Mouse (Mus musculus): ENCODE measurements around the gene 1110002E22Rik. TPM values are rescaled to one million over a fixed set of nuclear protein-coding genes. Genes with fewer than 3 reads are reported as not detected.
A peak's percentile ranks its signal among the peaks of the same experiment; 100 is the strongest.

Gene 1110002E22Rik
- polyA plus RNA-seq (2015; fragmentation: Nextera tagmentation; extraction: Ambion mirVana), result 13.8 and 16.0 TPM in 2 replicates

GRCm38 (mm10) chr3:138064732-138065645, at the start of gene 1110002E22Rik:
1110002E22Rik (plus strand) TSS chr3:138065052.
- H3K27me3 ChIP-seq, result no peaks in the 10 kb centered on the region
- peak within 1 kb of the TSS; percentile 53 for H3K4me3 ChIP-seq
- H3K9ac ChIP-seq, result peak within 1 kb of the TSS; percentile 65
- peak; percentile 48 for ATAC-seq (replicated peaks; ENCODE audit: insufficient number of reproducible peaks, insufficient read depth, low FRiP score, low read depth)
- no peaks in the 10 kb centered on the region for H3K36me3 ChIP-seq
- H3K9me3 ChIP-seq (replicated peaks), result no peaks in the 10 kb centered on the region
- peaks cover 36% of the 10 kb centered on the region for H3K4me1 ChIP-seq (replicated peaks)
- H3K27ac ChIP-seq, result peak within 1 kb of the TSS; percentile 96
- 44% methylated on average over 33 of the region's 33 CpGs for WGBS
- H3K4me2 ChIP-seq, result peak within 1 kb of the TSS; percentile 76

DNA sequence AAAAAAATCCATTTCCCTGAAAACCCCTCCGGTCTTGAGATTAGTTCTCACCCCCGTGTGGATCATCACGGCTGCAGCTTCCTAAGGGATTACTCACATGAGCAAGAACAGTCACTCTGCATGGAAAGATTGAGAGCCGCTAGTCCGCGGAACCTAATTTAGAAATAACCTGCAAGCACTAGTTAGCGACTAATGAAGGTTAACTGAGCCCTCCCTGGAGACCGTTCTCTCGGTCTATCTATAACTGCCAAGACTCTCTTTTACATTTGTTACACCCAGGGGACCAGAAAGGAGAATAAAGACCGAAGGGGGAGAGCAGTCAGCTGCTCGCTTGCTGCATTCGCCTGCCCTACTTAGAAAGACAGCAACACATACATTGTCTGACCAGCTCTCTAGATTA, 48.0 kb upstream of the 1110002E22Rik start:
- Histone ChIP-seq H3K27ac (no peak overlapping the region), H3K9ac (no peak overlapping the region), H3K4me2 (no peak overlapping the region), H3K27me3 (no peaks in the 10 kb centered on the region), H3K4me3 (no peak overlapping the region), H3K9me3 (replicated peaks) (no peaks in the 10 kb centered on the region), H3K36me3 (no peaks in the 10 kb centered on the region), H3K4me1 (replicated peaks) (no peaks in the 10 kb centered on the region)
- WGBS, result 81% methylated on average over 12 of the region's 12 CpGs
- ATAC-seq (replicated peaks; ENCODE audit: insufficient number of reproducible peaks, insufficient read depth, low FRiP score, low read depth), result no peak

DNA sequence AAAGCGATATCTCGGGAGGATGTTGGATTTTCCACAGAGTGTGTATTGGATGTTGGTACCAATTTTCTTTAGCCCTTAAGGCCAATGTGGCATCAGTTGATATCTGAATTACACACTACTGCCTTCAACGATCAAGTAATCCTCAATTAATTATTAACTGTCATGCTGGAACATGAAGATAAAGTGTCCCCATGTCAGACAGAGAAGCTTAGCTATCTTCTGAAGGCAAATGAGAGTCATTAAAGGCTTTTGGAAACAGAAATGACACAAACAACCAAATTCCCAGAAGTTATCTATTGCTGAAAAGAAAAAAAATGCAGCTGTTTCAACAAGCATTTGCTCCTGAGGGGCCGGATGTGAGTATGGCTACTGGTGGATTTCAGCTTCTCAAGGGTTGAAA, 42.8 kb upstream of the 1110002E22Rik start:
- Histone ChIP-seq H3K9ac (no peak overlapping the region), H3K9me3 (replicated peaks) (no peaks in the 10 kb centered on the region), H3K36me3 (no peaks in the 10 kb centered on the region), H3K27ac (no peak overlapping the region), H3K4me2 (no peak overlapping the region), H3K4me1 (replicated peaks) (peaks cover 6% of the 10 kb centered on the region), H3K27me3 (no peaks in the 10 kb centered on the region), H3K4me3 (no peak overlapping the region)
- no peak for ATAC-seq (replicated peaks; ENCODE audit: insufficient number of reproducible peaks, insufficient read depth, low FRiP score, low read depth)
- WGBS, result 83% methylated on average over 4 of the region's 4 CpGs

- Histone ChIP-seq H3K4me1 (replicated peaks) (peaks cover 12% of the 10 kb centered on the region), H3K36me3 (no peaks in the 10 kb centered on the region), H3K4me2 (no peak overlapping the region), H3K27ac (no peak overlapping the region), H3K9ac (no peak overlapping the region), H3K27me3 (no peaks in the 10 kb centered on the region), H3K9me3 (replicated peaks) (no peaks in the 10 kb centered on the region), H3K4me3 (no peak overlapping the region)
- ATAC-seq (replicated peaks; ENCODE audit: insufficient number of reproducible peaks, insufficient read depth, low FRiP score, low read depth), result no peak
- WGBS, result 77% methylated on average over 4 of the region's 4 CpGs
These were observed 42.2 kb upstream of the 1110002E22Rik start for GRCm38 (mm10) chr3:138022651-138023050.

DNA sequence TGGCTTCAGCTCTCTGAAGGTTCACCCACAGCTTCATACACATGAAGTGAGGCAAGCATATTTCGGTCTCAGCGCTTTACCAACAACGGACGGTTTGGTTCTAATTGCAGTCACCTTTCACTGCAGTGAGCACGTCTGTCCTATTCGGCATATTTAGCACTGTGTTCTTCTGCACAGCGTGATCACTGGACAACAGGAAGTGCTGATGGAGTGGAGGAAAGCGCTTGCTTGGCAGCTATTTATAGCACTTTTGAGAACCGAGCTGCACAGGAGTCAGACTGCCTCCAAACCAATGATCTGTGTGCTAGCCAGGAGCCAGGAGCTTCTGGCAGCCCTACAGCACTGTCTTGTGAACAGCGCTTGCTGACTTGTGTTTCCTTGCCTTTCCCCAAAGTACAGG, 38.6 kb upstream of the 1110002E22Rik start:
- Histone ChIP-seq H3K4me3 (no peak overlapping the region), H3K36me3 (no peaks in the 10 kb centered on the region), H3K4me1 (replicated peaks) (peaks cover 15% of the 10 kb centered on the region), H3K27me3 (no peaks in the 10 kb centered on the region), H3K4me2 (peak overlapping the region; percentile 34), H3K9me3 (replicated peaks) (no peaks in the 10 kb centered on the region), H3K9ac (no peak overlapping the region), H3K27ac (peak overlapping the region; percentile 84)
- WGBS, result 31% methylated on average over 10 of the region's 10 CpGs
- ATAC-seq (replicated peaks; ENCODE audit: insufficient number of reproducible peaks, insufficient read depth, low FRiP score, low read depth), result peak; percentile 85

DNA sequence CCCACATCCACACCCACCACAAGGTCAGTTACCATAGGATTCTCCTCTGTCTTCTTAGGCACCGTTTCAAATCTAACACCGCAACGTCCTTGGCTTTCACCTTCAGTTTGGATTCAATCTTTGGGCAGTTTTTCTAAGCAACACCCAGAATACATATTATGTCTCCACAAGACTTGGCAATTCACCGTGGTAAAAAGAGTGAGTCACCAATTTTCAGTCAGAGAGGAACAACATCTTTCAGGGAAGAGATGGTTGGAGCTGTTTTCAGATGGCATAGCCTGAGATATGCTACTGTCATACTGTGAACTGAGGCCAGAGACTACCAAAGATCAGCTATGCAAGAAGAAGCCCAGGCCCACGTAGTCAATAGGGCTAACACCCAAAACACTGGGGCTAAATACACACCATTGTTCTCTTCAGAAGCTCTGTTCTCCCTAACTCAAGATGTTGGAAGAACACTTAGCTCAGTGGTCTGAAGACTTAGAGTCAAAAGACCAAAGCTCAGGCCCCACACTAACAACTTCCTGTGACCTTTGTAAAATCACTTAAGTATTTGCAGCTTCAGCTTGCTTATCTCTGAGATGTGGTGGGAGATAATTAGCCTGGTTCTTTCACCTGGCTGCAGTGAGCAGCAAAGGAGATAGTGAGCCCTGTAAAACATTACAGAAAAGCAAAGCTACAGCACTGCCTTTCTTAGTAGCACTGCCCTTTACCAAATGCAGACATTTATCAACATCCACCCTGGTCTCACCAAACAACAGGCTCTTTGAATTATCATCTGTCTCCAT, 37.1 kb upstream of the 1110002E22Rik start:
- WGBS, result 66% methylated on average over 5 of the region's 5 CpGs
- H3K4me2 ChIP-seq, result no peak overlapping the region
- H3K9me3 ChIP-seq (replicated peaks), result no peaks in the 10 kb centered on the region
- no peaks in the 10 kb centered on the region for H3K27me3 ChIP-seq
- H3K27ac ChIP-seq, result peak overlapping the region; percentile 1; the same call in 1 of the 2 replicates
- no peak for ATAC-seq (replicated peaks; ENCODE audit: insufficient number of reproducible peaks, insufficient read depth, low FRiP score, low read depth)
- H3K9ac ChIP-seq, result no peak overlapping the region
- H3K4me1 ChIP-seq (replicated peaks), result peaks cover 15% of the 10 kb centered on the region
- no peaks in the 10 kb centered on the region for H3K36me3 ChIP-seq
- H3K4me3 ChIP-seq, result no peak overlapping the region

- Histone ChIP-seq H3K9me3 (replicated peaks) (no peaks in the 10 kb centered on the region), H3K4me1 (replicated peaks) (peaks cover 15% of the 10 kb centered on the region), H3K4me3 (no peak overlapping the region), H3K27ac (no peak overlapping the region), H3K9ac (no peak overlapping the region), H3K27me3 (no peaks in the 10 kb centered on the region), H3K36me3 (no peaks in the 10 kb centered on the region), H3K4me2 (no peak overlapping the region)
- no peak for ATAC-seq (replicated peaks; ENCODE audit: insufficient number of reproducible peaks, insufficient read depth, low FRiP score, low read depth)
- 70% methylated on average over 5 of the region's 5 CpGs for WGBS
These were observed 35.5 kb upstream of the 1110002E22Rik start for GRCm38 (mm10) chr3:138029351-138029750.

- no peak overlapping the region for H3K27ac ChIP-seq
- H3K4me1 ChIP-seq (replicated peaks), result peaks cover 15% of the 10 kb centered on the region
- H3K4me3 ChIP-seq, result no peak overlapping the region
- no peak overlapping the region for H3K9ac ChIP-seq
- no peaks in the 10 kb centered on the region for H3K9me3 ChIP-seq (replicated peaks)
- WGBS, result 73% methylated on average over 6 of the region's 6 CpGs
- no peak overlapping the region for H3K4me2 ChIP-seq
- no peaks in the 10 kb centered on the region for H3K27me3 ChIP-seq
- H3K36me3 ChIP-seq, result no peaks in the 10 kb centered on the region
- ATAC-seq (replicated peaks; ENCODE audit: insufficient number of reproducible peaks, insufficient read depth, low FRiP score, low read depth), result no peak
These were observed 34.3 kb upstream of the 1110002E22Rik start for GRCm38 (mm10) chr3:138030563-138030962.

GRCm38 (mm10) chr3:138033986-138034385, 30.9 kb upstream of the 1110002E22Rik start:
- WGBS, result 55% methylated on average over 6 of the region's 6 CpGs
- no peak overlapping the region for H3K27ac ChIP-seq
- H3K4me3 ChIP-seq, result no peak overlapping the region
- H3K9ac ChIP-seq, result no peak overlapping the region
- no peak overlapping the region for H3K4me2 ChIP-seq
- H3K9me3 ChIP-seq (replicated peaks), result no peaks in the 10 kb centered on the region
- no peaks in the 10 kb centered on the region; the same call in 1 of the 2 replicates for H3K4me1 ChIP-seq (replicated peaks)
- no peak for ATAC-seq (replicated peaks; ENCODE audit: insufficient number of reproducible peaks, insufficient read depth, low FRiP score, low read depth)
- no peaks in the 10 kb centered on the region for H3K36me3 ChIP-seq
- no peaks in the 10 kb centered on the region for H3K27me3 ChIP-seq

DNA sequence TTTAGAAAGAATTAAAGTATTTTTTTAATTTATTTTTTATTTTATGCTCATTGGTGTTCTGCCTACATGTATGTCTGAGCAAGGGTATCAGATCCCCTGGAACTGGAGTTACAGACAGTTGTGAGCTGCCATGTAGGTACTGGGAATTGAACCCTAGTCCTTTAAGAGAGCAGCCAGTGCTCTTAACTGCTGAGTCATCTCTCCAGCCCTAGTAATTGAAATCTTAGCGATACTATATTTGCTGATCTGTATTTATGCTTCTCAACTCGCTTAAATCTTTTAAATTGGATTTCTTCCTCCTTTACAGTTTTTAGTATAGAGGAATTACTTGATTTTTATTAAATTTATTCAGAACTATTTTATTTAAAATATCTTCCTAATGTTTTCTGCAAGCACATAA, 23.9 kb upstream of the 1110002E22Rik start:
- WGBS, result 70% methylated on average over 2 of the region's 2 CpGs

GRCm38 (mm10) chr3:138041591-138042301, 23.1 kb upstream of the 1110002E22Rik start:
- H3K36me3 ChIP-seq, result no peaks in the 10 kb centered on the region
- H3K27me3 ChIP-seq, result no peaks in the 10 kb centered on the region
- WGBS, result 46% methylated on average over 3 of the region's 3 CpGs
- H3K9ac ChIP-seq, result no peak overlapping the region
- H3K27ac ChIP-seq, result peak overlapping the region; percentile 33
- no peak overlapping the region for H3K4me2 ChIP-seq
- H3K9me3 ChIP-seq (replicated peaks), result no peaks in the 10 kb centered on the region
- ATAC-seq (replicated peaks; ENCODE audit: insufficient number of reproducible peaks, insufficient read depth, low FRiP score, low read depth), result no peak; the same call in 1 of the 2 replicates
- peaks cover 13% of the 10 kb centered on the region for H3K4me1 ChIP-seq (replicated peaks)
- H3K4me3 ChIP-seq, result no peak overlapping the region

More for the DNA sequence above, 23.9 kb upstream of the 1110002E22Rik start:
- no peaks in the 10 kb centered on the region for H3K36me3 ChIP-seq
- no peaks in the 10 kb centered on the region for H3K27me3 ChIP-seq
- 0 out of 2 replicates have a peak overlapping the region, but pooled peaks have one; percentile 33 for H3K27ac ChIP-seq
- no peak overlapping the region for H3K9ac ChIP-seq
- peaks cover 13% of the 10 kb centered on the region for H3K4me1 ChIP-seq (replicated peaks)
- H3K4me3 ChIP-seq, result no peak overlapping the region
- H3K9me3 ChIP-seq (replicated peaks), result no peaks in the 10 kb centered on the region
- no peak overlapping the region for H3K4me2 ChIP-seq
- ATAC-seq (replicated peaks; ENCODE audit: insufficient number of reproducible peaks, insufficient read depth, low FRiP score, low read depth), result no peak

Data from heart, embryonic 15.5 days (tissue).